Mouse (Mus musculus) WW6 (cell line): Measurements from ENCODE around the gene Atp11a.

ENCODE experiments used
- DNase-seq: peaks from one replicate; pipeline ENCODE4 v3.0.0-alpha.2; 2013; ENCODE audit warnings: low read depth, low spot score

Gene Atp11a

GRCm38 (mm10) chr8:12756391-12757157 is at the start of gene Atp11a:
Gene Atp11a, plus strand, starts transcription at chr8:12757014.
- DNase-seq: peak; percentile 14

GRCm38 (mm10) chr8:12711623-12712022 is 45.2 kb upstream of the Atp11a start:
- DNase-seq: no peak

- no peak for DNase-seq
These were observed 40.8 kb upstream of the Atp11a start for GRCm38 (mm10) chr8:12715861-12716585.

GRCm38 (mm10) chr8:12719091-12719490 is 37.7 kb upstream of the Atp11a start:
- no peak for DNase-seq

- no peak for DNase-seq
These were observed 28.2 kb upstream of the Atp11a start for GRCm38 (mm10) chr8:12728644-12729043.

- DNase-seq: no peak
These were observed 26.0 kb upstream of the Atp11a start for GRCm38 (mm10) chr8:12730780-12731179.

- no peak for DNase-seq
These were observed 24.4 kb upstream of the Atp11a start for GRCm38 (mm10) chr8:12732431-12732830.

GRCm38 (mm10) chr8:12739113-12739512 is 17.7 kb upstream of the Atp11a start:
- no peak for DNase-seq

- DNase-seq: no peak
These were observed 13.4 kb upstream of the Atp11a start for GRCm38 (mm10) chr8:12743390-12743789.

- no peak for DNase-seq
These were observed 8.6 kb upstream of the Atp11a start for GRCm38 (mm10) chr8:12748183-12748582.

GRCm38 (mm10) chr8:12749116-12749515 is 7.7 kb upstream of the Atp11a start:
- no peak for DNase-seq

GRCm38 (mm10) chr8:12753054-12753453 is 3.8 kb upstream of the Atp11a start:
- no peak for DNase-seq

GRCm38 (mm10) chr8:12754115-12754514 is 2.7 kb upstream of the Atp11a start:
- no peak for DNase-seq

- no peak for DNase-seq
These were observed 1.5 kb upstream of the Atp11a start for GRCm38 (mm10) chr8:12755312-12755711.

GRCm38 (mm10) chr8:12755826-12756225 is 988 bp upstream of the Atp11a start:
- no peak for DNase-seq

- peak; percentile 9 for DNase-seq
These were observed 572 bp downstream of the Atp11a start for GRCm38 (mm10) chr8:12757231-12757940.

- DNase-seq: no peak
These were observed 3.1 kb downstream of the Atp11a start for GRCm38 (mm10) chr8:12759963-12760362.

- no peak for DNase-seq
These were observed 5.1 kb downstream of the Atp11a start for GRCm38 (mm10) chr8:12761873-12762272.

- DNase-seq: no peak
These were observed 6.8 kb downstream of the Atp11a start for GRCm38 (mm10) chr8:12763565-12764108.

GRCm38 (mm10) chr8:12764971-12765370 is 8.2 kb downstream of the Atp11a start:
- DNase-seq: no peak

GRCm38 (mm10) chr8:12767176-12767575 is 10.4 kb downstream of the Atp11a start:
- DNase-seq: no peak

- DNase-seq: no peak
These were observed 11.9 kb downstream of the Atp11a start for GRCm38 (mm10) chr8:12768747-12769146.
